Mouse (Mus musculus) large intestine, adult 2 months (tissue): ENCODE data around the gene Rhoh. TPM values are rescaled to one million over a fixed set of nuclear protein-coding genes. Genes with fewer than 3 reads are reported as not detected.

ENCODE experiments used
- DNase-seq: peaks from one replicate; pipeline ENCODE4 v3.0.0-alpha.2; 2012; ENCODE audit warnings: low read depth, low spot score
- WGBS: fragments of 180-500 bp; shearing (Covaris S2); methylation state at CpG from one replicate; pipeline ENCODE4 v1.1.7; 2018; 5-methylcytosine and 5-hydroxymethylcytosine counted together
- polyA plus RNA-seq: library from polyadenylated mRNA; depleted of rRNA; stranded (reverse); fragments of >200 nt; gene quantifications from 2 replicates; pipeline ENCODE4 v1.2.3, GENCODE M21; 2012; rRNA removed

The Rhoh gene
- polyA plus RNA-seq, 1 experiment: 5.8 TPM

- WGBS: 80% methylated on average over 3 of the region's 3 CpGs
- DNase-seq: no peak
These were observed 57.6 kb downstream of the Rhoh start for GRCm38 (mm10) chr5:65918601-65919000.

GRCm38 (mm10) chr5:65919326-65919725 lies 58.3 kb downstream of the Rhoh start:
- WGBS: 77% methylated on average over 12 of the region's 12 CpGs
- DNase-seq: no peak

DNA sequence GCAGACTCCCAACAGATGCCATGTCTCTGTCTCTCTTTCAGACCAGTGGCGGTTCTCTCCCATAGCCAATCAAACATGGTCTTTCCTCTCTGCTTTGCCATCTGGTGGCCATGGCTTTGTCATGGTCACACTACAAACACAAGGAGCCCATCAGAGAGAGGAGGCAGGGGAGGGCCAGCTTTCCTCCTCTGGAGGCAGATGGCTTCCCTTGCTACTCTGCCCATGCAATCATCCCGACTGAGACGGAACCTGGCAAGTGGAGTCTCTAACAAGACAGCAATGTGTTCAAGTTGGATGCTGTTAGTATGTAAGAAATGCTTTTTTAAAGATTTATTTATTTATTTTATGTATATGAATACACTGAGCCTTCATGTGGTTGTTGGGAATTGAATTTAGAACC lies 58.9 kb downstream of the Rhoh start:
- 94% methylated on average over 3 of the region's 3 CpGs for WGBS
- no peak for DNase-seq

GRCm38 (mm10) chr5:65920701-65921426 lies 59.9 kb downstream of the Rhoh start:
- DNase-seq: no peak
- 80% methylated on average over 12 of the region's 12 CpGs for WGBS

GRCm38 (mm10) chr5:65921477-65922138 lies 60.6 kb downstream of the Rhoh start:
- 75% methylated on average over 9 of the region's 9 CpGs for WGBS
- no peak for DNase-seq

DNA sequence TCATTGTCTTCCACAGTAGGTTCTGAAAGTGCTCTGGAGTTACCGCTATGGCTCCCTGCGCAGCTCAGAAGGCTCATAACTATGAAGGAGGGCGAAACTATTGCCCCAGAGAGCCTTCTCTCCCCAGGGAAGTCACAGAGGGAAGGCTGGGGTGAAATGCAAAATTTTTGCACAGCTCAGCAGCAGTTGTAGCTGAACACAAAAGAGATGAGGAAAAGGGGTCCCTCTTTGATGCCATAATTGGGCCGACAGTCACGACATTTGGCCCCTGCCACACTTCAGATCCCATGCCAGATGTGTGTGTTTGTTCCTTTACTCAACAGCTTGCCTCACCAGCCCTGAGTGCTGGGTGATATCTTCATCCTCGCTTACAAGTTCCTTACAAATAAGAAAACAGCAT lies 65.7 kb downstream of the Rhoh start:
- DNase-seq: no peak
- 85% methylated on average over 6 of the region's 6 CpGs for WGBS

DNA sequence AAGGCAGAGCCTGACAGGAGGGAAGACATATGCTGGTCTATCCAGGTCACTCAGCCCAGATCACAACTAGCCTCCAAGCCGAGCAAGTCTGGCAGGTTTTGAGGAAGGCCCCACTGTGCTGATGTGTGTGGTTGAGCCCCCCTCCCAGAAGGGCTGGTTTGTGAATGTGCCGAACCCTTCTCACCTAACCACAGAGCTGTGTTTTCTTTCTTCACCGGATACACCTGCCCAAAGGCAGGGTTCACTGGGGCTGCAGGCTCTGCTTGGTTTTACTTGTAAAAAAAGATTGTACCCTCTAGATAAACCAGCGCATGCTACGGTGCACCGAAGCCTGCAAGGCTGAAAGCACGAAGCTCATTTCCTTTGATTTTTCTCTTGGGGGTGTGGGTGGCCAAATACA lies 68.1 kb downstream of the Rhoh start:
- WGBS: 78% methylated on average over 7 of the region's 7 CpGs
- no peak for DNase-seq

GRCm38 (mm10) chr5:65930171-65930570 lies 69.2 kb downstream of the Rhoh start:
- 51% methylated on average over 4 of the region's 4 CpGs for WGBS
- no peak for DNase-seq

DNA sequence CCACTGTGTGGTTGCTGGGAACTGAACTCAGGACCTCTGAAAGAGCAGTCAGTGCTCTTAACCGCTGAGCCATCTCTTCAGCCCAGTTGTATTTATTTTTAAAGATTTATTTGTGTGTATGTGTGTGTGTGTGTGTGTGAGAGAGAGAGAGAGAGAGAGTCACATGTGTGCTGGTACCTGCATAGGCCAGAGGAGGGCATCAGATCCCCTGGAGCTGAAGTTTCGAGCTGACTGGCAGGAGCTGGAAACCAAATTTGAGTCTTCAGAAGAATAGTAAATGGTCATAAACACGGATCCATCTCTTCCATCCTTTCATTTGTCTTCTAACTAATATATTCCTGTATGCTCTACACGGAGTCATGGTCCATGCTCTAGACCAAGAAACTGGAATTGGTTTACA lies 72.2 kb downstream of the Rhoh start:
- 89% methylated on average over 4 of the region's 4 CpGs for WGBS
- no peak for DNase-seq

- DNase-seq: no peak
These were observed 72.8 kb downstream of the Rhoh start for GRCm38 (mm10) chr5:65933764-65934163.

GRCm38 (mm10) chr5:65934783-65935182 lies 73.8 kb downstream of the Rhoh start, which contains the start of gene Chrna9:
TSS of gene Chrna9 (plus strand) at chr5:65934921.
- DNase-seq: no peak

More at GRCm38 (mm10) chr5:65933764-65934163, 72.8 kb downstream of the Rhoh start:
- WGBS: 83% methylated on average over 2 of the region's 2 CpGs

DNA sequence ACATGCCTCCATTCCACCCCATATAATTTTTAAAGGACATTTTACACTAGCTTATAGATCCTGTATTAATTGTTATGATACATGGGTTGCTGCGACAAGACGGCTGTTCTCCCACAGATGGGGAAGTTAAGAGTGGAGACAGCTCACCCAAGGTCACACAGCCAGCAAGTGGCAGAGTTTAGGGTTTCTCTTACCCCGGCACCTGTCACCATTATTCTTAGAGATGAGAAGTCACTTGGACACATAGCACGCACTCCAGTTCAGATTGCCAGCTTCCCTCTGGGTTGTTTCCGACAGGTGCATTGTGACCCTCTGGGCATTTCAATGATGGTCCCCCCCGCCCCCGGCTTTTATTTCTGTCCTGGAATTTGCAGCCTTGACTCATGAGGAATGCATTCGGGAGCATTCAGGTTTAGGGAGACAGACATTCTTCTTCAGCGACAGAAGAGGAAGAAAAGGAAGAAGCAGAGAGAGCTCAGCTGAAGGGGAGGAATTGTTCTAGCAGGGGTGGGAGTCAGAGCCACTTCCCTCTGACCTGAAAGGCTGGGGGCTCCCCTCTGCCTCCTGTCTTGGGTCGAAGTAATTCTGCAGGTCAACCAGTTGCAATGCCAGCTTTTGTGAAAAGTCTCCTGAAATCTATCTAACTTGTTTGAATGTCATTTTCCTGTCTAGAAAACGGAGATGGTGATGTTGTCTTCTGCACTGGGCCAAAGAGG lies 76.2 kb downstream of the Rhoh start:
- WGBS: 60% methylated on average over 11 of the region's 11 CpGs
- DNase-seq: no peak

More at GRCm38 (mm10) chr5:65934783-65935182, 73.8 kb downstream of the Rhoh start, which contains the start of gene Chrna9:
- WGBS: 78% methylated on average over 5 of the region's 5 CpGs

DNA sequence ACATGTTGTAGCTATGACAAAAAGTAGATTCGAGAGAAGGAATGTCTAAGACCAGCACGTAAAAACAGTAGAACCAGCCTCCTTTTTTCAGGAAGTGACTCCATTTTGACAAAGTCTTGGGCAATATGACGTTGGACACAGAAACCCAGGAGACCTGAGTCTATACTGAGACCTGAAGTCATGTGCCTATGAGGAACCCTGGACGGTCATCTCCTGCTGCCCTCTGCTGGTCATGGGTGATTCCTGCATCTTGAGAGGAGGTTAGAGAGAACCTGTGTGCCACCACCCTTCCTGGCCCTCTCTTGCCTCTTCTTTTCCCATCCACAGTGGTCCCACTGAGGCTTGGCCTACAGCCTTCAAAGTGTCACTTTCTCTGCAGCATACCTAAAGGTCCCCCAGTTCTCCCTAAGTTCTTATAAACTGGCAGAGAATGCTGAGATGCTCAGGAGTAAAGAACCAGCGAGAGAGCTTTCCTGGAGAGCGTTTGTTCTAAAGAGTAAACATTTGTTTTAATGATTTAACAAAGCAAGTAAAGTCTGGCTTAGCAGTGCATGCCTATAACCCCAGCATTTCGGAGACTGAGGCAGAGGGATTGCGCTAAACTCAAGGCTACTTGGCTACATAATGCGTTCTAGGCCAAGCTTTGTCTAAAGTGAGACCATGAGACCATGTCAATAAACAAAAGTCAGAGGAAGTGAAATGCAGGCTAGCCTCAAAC lies 77.1 kb downstream of the Rhoh start:
- 41% methylated on average over 9 of the region's 9 CpGs for WGBS
- DNase-seq: peak; percentile 61

DNA sequence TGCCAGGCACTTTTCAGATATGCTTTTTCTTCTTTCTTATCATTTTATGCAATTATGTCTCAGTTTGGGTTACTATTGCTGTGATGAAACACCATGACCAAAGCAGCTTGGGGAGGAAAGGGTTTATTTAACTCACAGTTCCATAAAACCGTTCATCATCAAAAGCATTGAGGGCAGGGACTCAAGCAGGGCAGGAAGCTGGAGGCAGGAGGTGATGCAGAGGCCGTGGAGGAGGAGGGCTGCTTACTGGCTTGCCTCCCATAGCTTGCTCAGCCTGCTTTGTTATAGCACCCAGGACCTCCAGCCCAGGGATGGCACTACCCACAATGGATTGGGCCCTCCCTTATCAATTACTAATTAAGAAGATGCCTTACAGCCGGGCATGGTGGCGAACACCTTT lies 80.1 kb downstream of the Rhoh start:
- 53% methylated on average over 4 of the region's 4 CpGs for WGBS
- DNase-seq: no peak

Other genes with a start within 250 kb of the Rhoh start
- 23.5 and 30.9 TPM in 2 replicates for gene Pds5a, start 162.9 kb upstream of the Rhoh start, polyA plus RNA-seq
- gene N4bp2, start 97.7 kb upstream of the Rhoh start, polyA plus RNA-seq: 1.4 and 2.8 TPM in 2 replicates
- gene Chrna9, start 73.7 kb downstream of the Rhoh start, polyA plus RNA-seq: 0.69 TPM in 1 of 2 replicates, not detected in the other
- 7.3 and 17.6 TPM in 2 replicates for gene 9130230L23Rik, start 143.1 kb downstream of the Rhoh start, polyA plus RNA-seq